8 mouse cellular contexts compared by ENCODE assay signal in the genomic region with DNA sequence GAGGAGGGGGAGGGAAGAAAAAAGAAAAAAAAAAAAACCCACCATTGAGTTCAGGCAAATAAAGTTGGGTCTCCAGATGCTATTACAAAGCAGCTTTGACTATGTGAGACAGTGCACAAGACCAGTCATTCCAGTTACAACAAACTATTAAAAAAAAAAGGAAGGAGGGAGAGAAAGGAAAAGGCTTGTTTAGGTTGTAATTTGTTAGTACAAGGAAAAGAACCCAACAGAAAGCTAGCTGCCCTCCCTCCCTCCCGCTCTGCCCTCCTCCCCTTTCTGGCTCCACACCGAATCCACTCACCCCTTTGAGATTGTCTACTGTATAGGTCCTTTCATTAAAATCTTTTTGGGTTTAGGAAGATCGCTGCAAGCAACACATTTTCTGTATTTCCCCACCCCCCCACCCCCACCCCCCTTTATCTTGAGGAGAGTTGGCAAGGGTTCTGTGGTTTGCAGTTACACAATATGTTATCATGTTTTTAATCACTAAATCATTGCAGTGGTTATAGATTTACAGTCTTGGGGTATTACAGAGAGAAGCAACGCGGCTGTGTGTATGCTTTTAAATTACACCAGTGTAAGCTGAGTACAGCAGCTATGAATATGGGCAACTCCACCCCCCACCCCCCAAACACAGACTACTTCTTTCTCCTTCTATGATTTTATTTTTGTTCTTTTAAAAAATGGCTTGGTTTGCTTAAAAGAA.
A peak's percentile ranks its signal among the peaks of the same experiment; 100 is the strongest.
DNase-seq lines count a peak whose midpoint lies in the region; ATAC-seq lines count a peak whose summit lies in the region.

No protein-coding gene starts in this region.

- no peak overlapping the region for H3K4me3 ChIP-seq in lung, embryonic 15.5 days
- H3K4me3 ChIP-seq in forebrain, embryonic 13.5 days = peak overlapping the region; percentile 85
- no peak overlapping the region for H3K4me3 ChIP-seq in limb, embryonic 15.5 days
- no peak overlapping the region for H3K4me3 ChIP-seq in stomach, embryonic 15.5 days (replicated peaks)

- H3K36me3 ChIP-seq in lung, embryonic 15.5 days = no peaks in the 10 kb centered on the region
- H3K36me3 ChIP-seq in forebrain, embryonic 13.5 days (ENCODE audit: poor library complexity, severe bottlenecking) = no peaks in the 10 kb centered on the region
- no peaks in the 10 kb centered on the region for H3K36me3 ChIP-seq in limb, embryonic 15.5 days
- H3K36me3 ChIP-seq in stomach, embryonic 15.5 days = no peaks in the 10 kb centered on the region

- peak overlapping the region; percentile 98 for H3K27ac ChIP-seq in lung, embryonic 15.5 days
- H3K27ac ChIP-seq in forebrain, embryonic 13.5 days = peak overlapping the region; percentile 98
- H3K27ac ChIP-seq in limb, embryonic 15.5 days = peak overlapping the region; percentile 35
- peak overlapping the region; percentile 54 for H3K27ac ChIP-seq in stomach, embryonic 15.5 days

- DNase-seq in lung, postnatal 36 days = no peak
- DNase-seq in layer of hippocampus, postnatal 10 days (ENCODE audit: low spot score in 2 of 2) = no peak
- no peak for DNase-seq in left cerebral cortex, postnatal 10 days (ENCODE audit: extremely low spot score in 1 of 2, low spot score in 2 of 2)

- H3K4me2 ChIP-seq in lung, embryonic 15.5 days = peak overlapping the region; percentile 70
- peak overlapping the region; percentile 98 for H3K4me2 ChIP-seq in forebrain, embryonic 13.5 days
- H3K4me2 ChIP-seq in limb, embryonic 15.5 days = peak overlapping the region; percentile 60
- peak overlapping the region; percentile 71; the same call in 1 of the 2 replicates for H3K4me2 ChIP-seq in stomach, embryonic 15.5 days

- H3K9ac ChIP-seq in lung, embryonic 15.5 days = no peak overlapping the region
- peak overlapping the region; percentile 97 for H3K9ac ChIP-seq in forebrain, embryonic 13.5 days
- no peak overlapping the region for H3K9ac ChIP-seq in limb, embryonic 15.5 days
- no peak overlapping the region for H3K9ac ChIP-seq in stomach, embryonic 15.5 days

- no peaks in the 10 kb centered on the region for H3K27me3 ChIP-seq in lung, embryonic 15.5 days
- peaks cover 30% of the 10 kb centered on the region for H3K27me3 ChIP-seq in forebrain, embryonic 13.5 days
- H3K27me3 ChIP-seq in limb, embryonic 15.5 days = no peaks in the 10 kb centered on the region
- H3K27me3 ChIP-seq in stomach, embryonic 15.5 days (replicated peaks) = no peaks in the 10 kb centered on the region

- H3K4me1 ChIP-seq in lung, embryonic 15.5 days = peaks cover 72% of the 10 kb centered on the region
- peaks cover 65% of the 10 kb centered on the region for H3K4me1 ChIP-seq in forebrain, embryonic 13.5 days
- peaks cover 41% of the 10 kb centered on the region for H3K4me1 ChIP-seq in limb, embryonic 15.5 days
- H3K4me1 ChIP-seq in stomach, embryonic 15.5 days = peaks cover 55% of the 10 kb centered on the region

- intact Hi-C loops in left cerebral cortex, postnatal 10 days (cut with DNase I) = no loop called here

- no peaks in the 10 kb centered on the region for H3K9me3 ChIP-seq in lung, embryonic 15.5 days
- H3K9me3 ChIP-seq in forebrain, embryonic 13.5 days (replicated peaks) = no peaks in the 10 kb centered on the region
- no peaks in the 10 kb centered on the region for H3K9me3 ChIP-seq in limb, embryonic 15.5 days
- no peaks in the 10 kb centered on the region for H3K9me3 ChIP-seq in stomach, embryonic 15.5 days

- WGBS in lung, embryonic 15.5 days = 12% methylated on average over 5 of the region's 5 CpGs
- WGBS in forebrain, embryonic 13.5 days = 21% methylated on average over 5 of the region's 5 CpGs
- WGBS in limb, embryonic 15.5 days = 14% methylated on average over 5 of the region's 5 CpGs
- 10% methylated on average over 5 of the region's 5 CpGs for WGBS in stomach, embryonic 15.5 days

- no peak for ATAC-seq in lung, embryonic 15.5 days (ENCODE audit: borderline replicate concordance, extremely low read depth, low FRiP score, low TSS enrichment)
- no peak for ATAC-seq in forebrain, embryonic 13.5 days
- ATAC-seq in limb, embryonic 15.5 days (ENCODE audit: insufficient number of reproducible peaks, low FRiP score, low TSS enrichment, low read depth) = no peak
- ATAC-seq in stomach, embryonic 15.5 days (ENCODE audit: insufficient read depth, low FRiP score, low read depth) = no peak
- no peak for ATAC-seq in frontal cortex, adult (ENCODE audit: low TSS enrichment)

Comparison
In these comparisons a context has a peak if more than half of its experiments do, and no peak if none do; other contexts are left out.
1. H3K27ac ChIP-seq: peak in every context shown above with its lines; median percentile 98 in lung, embryonic 15.5 days; 98 in forebrain, embryonic 13.5 days; 54 in stomach, embryonic 15.5 days; 35 in limb, embryonic 15.5 days.